Mouse (Mus musculus): ENCODE data around the gene Cdc42bpg. TPM values are rescaled to one million over a fixed set of nuclear protein-coding genes. Genes with fewer than 3 reads are reported as not detected.

The Cdc42bpg gene
- total and polyA plus RNA-seq, 3 experiments, result 0.79 to 4.2 (median 2.3) TPM

- Histone ChIP-seq H3K36me3 (replicated peaks in 1 of 2; ENCODE audit: control insufficient read depth in 1 of 2, insufficient read depth in 1 of 2, low read length in 1 of 2) (peaks cover 0 to 4% of the 10 kb centered on the region in 2 experiments), H3K4me2 (ENCODE audit: insufficient read depth, low read depth, poor library complexity, severe bottlenecking) (no peak overlapping the region), H3K4me1 (ENCODE audit: control insufficient read depth in 1 of 2, insufficient read depth in 2 of 2) (peaks cover 17 to 54% of the 10 kb centered on the region in 2 experiments), H3K9ac (ENCODE audit: insufficient read depth, low read depth) (no peak overlapping the region), H3K79me2 (replicated peaks; ENCODE audit: control insufficient read depth, extremely low read depth, insufficient read depth, poor library complexity, severe bottlenecking) (peaks cover 15% of the 10 kb centered on the region), H3K27me3 (replicated peaks) (no peaks in the 10 kb centered on the region), H3K4me3 (replicated peaks in 1 of 3; ENCODE audit: low read depth in 2 of 3, low read length in 2 of 3, poor library complexity in 1 of 3) (no peak overlapping the region), H3K9me3 (replicated peaks; ENCODE audit: low read length) (no peaks in the 10 kb centered on the region), H3K27ac (ENCODE audit: insufficient read depth, low read depth) (no peak overlapping the region)
- dilution Hi-C loops (cut with MboI; ENCODE audit: extremely low pct_ligation_motif_present, extremely low pct_unique_long_range_greater_than_20kb, low sequenced_read_pairs), result no loop called here
- in situ Hi-C loops (cut with MboI; ENCODE audit: low pct_ligation_motif_present, low pct_unique_long_range_greater_than_20kb, low sequenced_read_pairs), result no loop called here
- TF ChIP-seq MEF2A (IDR thresholded peaks at IDR 0.05; ENCODE audit: borderline replicate concordance, low read depth, low read length), result no peak
- no peak for TF ChIP-seq CTCF (conservative IDR thresholded peaks at IDR 0.05 in 1 of 2, IDR thresholded peaks at IDR 0.05 in 1 of 2; ENCODE audit: low read depth in 2 of 2, low read length in 2 of 2)
- TF ChIP-seq ZKSCAN1 (IDR thresholded peaks at IDR 0.05; ENCODE audit: borderline replicate concordance, low read depth, low read length), result no peak
- no peak for TF ChIP-seq ZC3H11A (IDR thresholded peaks at IDR 0.05; ENCODE audit: low read depth, low read length)
- no peak for TF ChIP-seq RCOR1 (conservative IDR thresholded peaks at IDR 0.05; ENCODE audit: low read depth, low read length)
- no peak for TF ChIP-seq POLR2AphosphoS2 (IDR thresholded peaks at IDR 0.05; ENCODE audit: low read depth, low read length)
- TF ChIP-seq SIN3A (IDR thresholded peaks at IDR 0.05; ENCODE audit: low read length), result no peak
- no peak for TF ChIP-seq ZMIZ1 (IDR thresholded peaks at IDR 0.05; ENCODE audit: low read depth, low read length)
- TF ChIP-seq TBP (conservative IDR thresholded peaks at IDR 0.05; ENCODE audit: low read depth, low read length), result no peak
- TF ChIP-seq USF2 (conservative IDR thresholded peaks at IDR 0.05; ENCODE audit: low read depth, low read length), result no peak
- no peak for TF ChIP-seq ELF1 (IDR thresholded peaks at IDR 0.05; ENCODE audit: low read depth, low read length)
- no peak for TF ChIP-seq USF1 (IDR thresholded peaks at IDR 0.05; ENCODE audit: low read depth, low read length)
- no peak for TF ChIP-seq KAT2A (IDR thresholded peaks at IDR 0.05; ENCODE audit: insufficient replicate concordance, low read length)
- no peak for TF ChIP-seq GABPA (IDR thresholded peaks at IDR 0.05; ENCODE audit: insufficient replicate concordance, low read depth, low read length)
- no peak for TF ChIP-seq CHD2 (IDR thresholded peaks at IDR 0.05; ENCODE audit: low read length)
- no peak for TF ChIP-seq UBTF (IDR thresholded peaks at IDR 0.05; ENCODE audit: low read depth, low read length)
- TF ChIP-seq BHLHE40 (IDR thresholded peaks at IDR 0.05; ENCODE audit: low read depth, low read length), result no peak
- no peak for DNase-seq (ENCODE audit: extremely low read depth)
Measured at GRCm38 (mm10) chr19:6272738-6273137, 33.5 kb upstream of the Cdc42bpg start.

GRCm38 (mm10) chr19:6273592-6273991 is 32.7 kb upstream of the Cdc42bpg start:
- H3K4me3 ChIP-seq (replicated peaks in 1 of 3; ENCODE audit: low read depth in 2 of 3, low read length in 2 of 3, poor library complexity in 1 of 3), result no peak overlapping the region
- TF ChIP-seq MXI1 (IDR thresholded peaks at IDR 0.05; ENCODE audit: low read depth, low read length) (no peak), MAZ (IDR thresholded peaks at IDR 0.05; ENCODE audit: low read depth, low read length) (no peak), GABPA (IDR thresholded peaks at IDR 0.05; ENCODE audit: insufficient replicate concordance, low read depth, low read length) (no peak), SMC3 (IDR thresholded peaks at IDR 0.05; ENCODE audit: low read depth, low read length) (no peak), USF2 (conservative IDR thresholded peaks at IDR 0.05; ENCODE audit: low read depth, low read length) (no peak), ZMIZ1 (IDR thresholded peaks at IDR 0.05; ENCODE audit: low read depth, low read length) (no peak), MEF2A (IDR thresholded peaks at IDR 0.05; ENCODE audit: borderline replicate concordance, low read depth, low read length) (no peak)
- H3K4me1 ChIP-seq (ENCODE audit: control insufficient read depth in 1 of 2, insufficient read depth in 2 of 2), result peaks cover 14 to 46% of the 10 kb centered on the region in 2 experiments
- dilution Hi-C loops (cut with MboI; ENCODE audit: extremely low pct_ligation_motif_present, extremely low pct_unique_long_range_greater_than_20kb, low sequenced_read_pairs), result no loop called here
- in situ Hi-C loops (cut with MboI; ENCODE audit: low pct_ligation_motif_present, low pct_unique_long_range_greater_than_20kb, low sequenced_read_pairs), result no loop called here
- 0 out of 2 replicates have a peak overlapping the region, but pooled peaks have one; percentile 6 for H3K9ac ChIP-seq (ENCODE audit: insufficient read depth, low read depth)
- no peaks in the 10 kb centered on the region for H3K27me3 ChIP-seq (replicated peaks)
- H3K36me3 ChIP-seq (replicated peaks in 1 of 2; ENCODE audit: control insufficient read depth in 1 of 2, insufficient read depth in 1 of 2, low read length in 1 of 2), result peaks cover 5 to 9% of the 10 kb centered on the region in 2 experiments
- peak overlapping the region; percentile 47 for H3K27ac ChIP-seq (ENCODE audit: insufficient read depth, low read depth)
- no peaks in the 10 kb centered on the region for H3K9me3 ChIP-seq (replicated peaks; ENCODE audit: low read length)
- DNase-seq (ENCODE audit: extremely low read depth), result no peak
- H3K79me2 ChIP-seq (replicated peaks; ENCODE audit: control insufficient read depth, extremely low read depth, insufficient read depth, poor library complexity, severe bottlenecking), result peaks cover 24% of the 10 kb centered on the region
- no peak overlapping the region for H3K4me2 ChIP-seq (ENCODE audit: insufficient read depth, low read depth, poor library complexity, severe bottlenecking)
